Mouse (Mus musculus) MEL (cell line): ENCODE results near the gene Vmp1.

Experiments
- MXI1 ChIP-seq: IDR thresholded peaks from 2 replicates; pipeline ENCODE4 v1.6.1; 2011; ENCODE audit warnings: mild to moderate bottlenecking, low read depth, low read length, improper control_type of control experiment
- NRF1 ChIP-seq: IDR thresholded peaks from 2 replicates; pipeline ENCODE4 v1.6.1; 2014; ENCODE audit warnings: low read depth, mild to moderate bottlenecking, inconsistent platforms, low read length, improper control_type of control experiment, moderate library complexity; ENCODE audit not compliant: poor library complexity, insufficient read depth, severe bottlenecking
- TAL1 ChIP-seq: IDR thresholded peaks from 2 replicates; pipeline ENCODE4 v1.6.1; 2012; ENCODE audit warnings: mild to moderate bottlenecking, inconsistent platforms, low read length, moderate library complexity, mixed read lengths

- no peak for TF ChIP-seq NRF1
- no peak for TF ChIP-seq MXI1
- TF ChIP-seq TAL1, result no peak
These were observed 61.3 kb downstream of the Vmp1 start for GRCm38 (mm10) chr11:86622191-86622912.
